Mouse (Mus musculus) neural tube, embryonic 13.5 days (tissue): ENCODE measurements around the gene Arel1. TPM values are rescaled to one million over a fixed set of nuclear protein-coding genes. Genes with fewer than 3 reads are reported as not detected.

Experiments
- ATAC-seq: fragments of 200-750 bp; cut with Nextera tagmentation; 2 replicates; pipeline ENCODE4 v1.8.0; 2017; ENCODE audit warnings: low read depth, mild to moderate bottlenecking, moderate TSS enrichment, moderate library complexity
- H3K27ac ChIP-seq: fragments of 300-500 bp; sonication (generic); replicated peaks from 2 replicates; pipeline ENCODE4 v1.5.1; 2015; ENCODE audit warnings: moderate library complexity, mild to moderate bottlenecking, inconsistent platforms
- H3K27me3 ChIP-seq: fragments of 300-500 bp; sonication (generic); 2 replicates; pipeline ENCODE4 v1.6.1; 2015; ENCODE audit warnings: mild to moderate bottlenecking, inconsistent platforms
- H3K36me3 ChIP-seq: fragments of 300-500 bp; sonication (generic); 2 replicates; pipeline ENCODE4 v1.6.1; 2015; ENCODE audit warnings: mild to moderate bottlenecking, inconsistent platforms
- H3K4me1 ChIP-seq: fragments of 300-500 bp; sonication (generic); replicated peaks from 2 replicates; pipeline ENCODE4 v1.6.1; 2015; ENCODE audit warnings: inconsistent platforms
- H3K4me2 ChIP-seq: fragments of 300-500 bp; sonication (generic); 2 replicates; pipeline ENCODE4 v1.6.1; 2015; ENCODE audit warnings: inconsistent platforms, mild to moderate bottlenecking, moderate library complexity
- H3K4me3 ChIP-seq: fragments of 300-500 bp; sonication (generic); 2 replicates; pipeline ENCODE4 v1.5.1; 2015; ENCODE audit warnings: mild to moderate bottlenecking, inconsistent platforms
- H3K9ac ChIP-seq: fragments of 300-500 bp; sonication (generic); 2 replicates; pipeline ENCODE4 v1.6.1; 2015; ENCODE audit warnings: moderate library complexity, mild to moderate bottlenecking, inconsistent platforms
- H3K9me3 ChIP-seq: fragments of 300-500 bp; sonication (generic); 2 replicates; pipeline ENCODE4 v1.6.1; 2016; ENCODE audit warnings: inconsistent platforms
- WGBS: fragments of 180-500 bp; shearing (Covaris S2); methylation state at CpG from one replicate; pipeline ENCODE4 v1.1.7; 2015; 5-methylcytosine and 5-hydroxymethylcytosine counted together
- polyA plus RNA-seq: library from polyadenylated mRNA; unstranded; fragments of >200 nt; fragmentation: Nextera tagmentation; extraction: Ambion mirVana; gene quantifications from 2 replicates; pipeline ENCODE4 v1.2.1, GENCODE M21; 2015

Arel1 gene
- polyA plus RNA-seq, 1 experiment from 2014 or later, result 26.2 TPM

DNA sequence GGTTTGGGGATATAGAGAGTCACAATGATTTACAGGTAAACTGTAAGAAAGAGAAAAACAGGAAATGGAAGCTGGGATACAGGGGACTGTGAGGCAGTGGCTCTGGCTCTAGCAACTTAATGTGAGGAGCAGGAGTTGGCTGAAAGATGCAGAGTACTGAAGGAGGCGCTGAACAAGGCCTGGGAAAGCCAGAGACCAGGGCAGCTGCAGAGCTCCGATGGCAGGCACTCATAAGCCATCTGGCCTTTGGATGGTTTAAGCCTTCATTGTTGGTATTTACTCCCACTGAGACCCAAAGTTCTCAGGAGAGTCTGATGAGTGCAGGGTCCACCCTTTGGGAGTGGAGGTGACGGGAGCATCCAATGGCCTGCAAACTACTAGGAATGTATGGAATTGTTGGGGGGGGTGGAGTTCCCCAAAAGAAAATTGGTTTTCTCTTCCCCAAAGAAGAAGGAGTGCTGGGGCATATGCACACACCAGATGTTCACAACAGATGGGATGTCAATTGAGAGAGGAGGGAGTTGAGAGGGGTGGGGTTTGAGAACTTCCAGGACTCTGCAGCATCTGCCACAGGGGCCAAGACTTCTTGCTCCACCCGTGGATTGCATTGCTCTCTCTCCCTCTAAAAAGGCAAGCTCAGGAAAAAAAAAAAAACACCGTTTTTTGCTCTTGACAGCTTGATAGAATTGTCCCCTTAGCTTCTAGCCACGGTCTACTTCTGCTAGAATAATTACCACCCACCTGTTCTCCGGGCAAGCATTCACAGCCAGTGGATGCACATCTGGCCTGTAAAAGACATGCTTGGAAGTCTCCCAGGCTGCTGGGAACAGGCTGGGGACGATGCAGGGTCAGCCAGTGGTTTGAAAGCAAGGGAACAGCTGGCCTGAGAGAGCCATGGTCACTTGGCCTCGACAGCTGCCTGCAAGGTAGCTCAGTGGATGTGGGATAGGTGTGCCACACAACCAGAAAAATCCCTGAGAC lies 76.8 kb downstream of the Arel1 start:
- Histone ChIP-seq H3K9me3 (no peaks in the 10 kb centered on the region), H3K27ac (no peak overlapping the region), H3K4me1 (no peaks in the 10 kb centered on the region), H3K36me3 (no peaks in the 10 kb centered on the region), H3K4me2 (no peak overlapping the region), H3K27me3 (no peaks in the 10 kb centered on the region), H3K4me3 (no peak overlapping the region), H3K9ac (no peak overlapping the region)
- ATAC-seq, result no peak
- 52% methylated on average over 9 of the region's 9 CpGs for WGBS

DNA sequence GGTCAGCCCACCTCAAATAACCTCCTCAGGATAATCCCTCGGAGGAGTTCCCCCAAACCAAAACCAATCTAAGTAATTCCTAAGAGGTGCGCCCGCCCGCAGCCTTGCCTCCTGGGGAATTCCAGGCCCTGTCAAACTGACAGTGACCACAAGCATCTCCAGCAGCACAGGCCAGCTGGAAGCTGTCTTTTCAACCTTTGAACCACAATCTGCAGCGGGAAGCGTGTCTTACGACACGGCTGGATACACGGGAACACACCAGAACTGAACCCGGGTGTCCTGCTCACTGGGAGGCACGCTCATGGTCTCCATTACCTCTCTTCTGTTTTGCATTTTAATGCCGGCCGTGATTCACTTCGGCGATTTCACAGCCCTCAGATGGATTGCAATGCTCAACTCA lies 80.4 kb downstream of the Arel1 start:
- Histone ChIP-seq H3K27me3 (no peaks in the 10 kb centered on the region), H3K4me1 (no peaks in the 10 kb centered on the region), H3K36me3 (no peaks in the 10 kb centered on the region), H3K4me3 (no peak overlapping the region), H3K27ac (no peak overlapping the region), H3K9ac (no peak overlapping the region), H3K9me3 (no peaks in the 10 kb centered on the region), H3K4me2 (no peak overlapping the region)
- 70% methylated on average over 15 of the region's 15 CpGs for WGBS
- no peak for ATAC-seq

DNA sequence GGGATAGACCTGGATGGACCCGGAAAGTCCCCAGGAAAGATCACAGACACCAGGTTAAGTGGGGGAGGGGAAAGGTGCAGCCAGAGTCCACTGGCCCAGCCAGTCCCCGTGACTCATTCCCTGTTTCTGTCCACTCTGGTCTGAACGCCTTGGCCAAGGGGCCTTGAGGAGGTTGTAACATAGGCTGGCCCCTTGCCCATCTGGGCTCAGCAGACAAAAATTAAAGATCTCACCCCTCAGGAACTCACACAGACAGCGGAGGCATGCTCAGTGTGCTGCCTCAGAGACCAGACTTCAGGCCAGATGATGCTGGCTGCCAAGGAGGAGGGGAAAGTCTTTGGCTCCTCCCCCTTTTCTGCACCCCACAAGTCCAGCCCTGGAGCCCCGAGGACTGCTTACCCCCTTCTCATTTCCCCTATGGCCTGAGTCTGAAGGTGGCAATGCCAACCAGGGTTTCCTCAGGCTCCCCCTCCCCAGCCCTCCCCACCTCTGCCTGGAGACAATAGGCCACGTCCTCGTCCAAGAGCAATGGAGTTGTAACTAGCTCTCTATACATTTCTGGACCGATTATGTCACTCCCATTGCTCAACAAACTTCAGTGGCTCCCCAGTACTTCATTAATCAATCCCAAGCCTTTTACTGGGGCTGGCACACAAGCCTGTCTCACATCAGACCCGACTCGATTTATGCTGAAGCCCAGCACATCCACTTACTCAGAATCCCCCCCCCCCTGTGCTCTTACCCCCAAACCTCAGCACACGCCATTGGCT lies 85.4 kb downstream of the Arel1 start:
- H3K4me2 ChIP-seq, result no peak overlapping the region
- no peaks in the 10 kb centered on the region for H3K36me3 ChIP-seq
- no peak overlapping the region for H3K9ac ChIP-seq
- no peak for ATAC-seq
- WGBS, result 76% methylated on average over 11 of the region's 11 CpGs
- no peak overlapping the region for H3K4me3 ChIP-seq
- H3K4me1 ChIP-seq, result no peaks in the 10 kb centered on the region
- no peak overlapping the region for H3K27ac ChIP-seq
- H3K27me3 ChIP-seq, result peaks cover 14% of the 10 kb centered on the region
- H3K9me3 ChIP-seq, result no peaks in the 10 kb centered on the region

DNA sequence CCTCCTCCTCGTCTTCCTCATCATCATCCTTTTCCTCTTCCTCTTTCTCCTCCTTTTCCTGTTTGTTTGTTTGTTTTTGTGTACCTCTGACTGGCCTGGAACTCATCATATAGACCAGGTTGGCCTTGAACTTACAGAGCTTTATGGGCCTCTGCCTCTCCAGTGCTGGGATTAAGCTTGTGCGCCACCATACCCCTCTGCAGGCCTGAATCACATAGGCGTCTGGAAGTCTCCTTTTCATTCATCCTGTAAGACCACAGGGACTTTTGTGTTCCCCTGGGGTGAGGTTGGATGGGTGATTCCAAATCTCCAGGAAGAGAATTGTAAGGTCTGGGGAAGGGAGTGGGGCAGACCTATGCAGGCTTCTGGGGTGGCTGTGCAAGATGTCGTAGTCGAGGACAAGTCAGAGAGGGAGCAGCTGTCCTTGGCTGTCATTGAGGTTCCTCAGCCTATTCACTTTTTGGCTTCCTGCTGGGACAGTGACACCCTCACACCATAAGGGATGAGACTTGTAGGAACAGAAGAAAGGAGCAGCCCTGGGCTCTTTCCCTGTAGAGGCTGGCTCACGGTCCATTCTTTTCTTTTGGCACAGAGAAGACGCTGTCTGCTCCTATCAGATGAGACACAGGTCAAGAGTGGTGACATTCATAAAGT lies 86.2 kb downstream of the Arel1 start:
- no peaks in the 10 kb centered on the region for H3K4me1 ChIP-seq

DNA sequence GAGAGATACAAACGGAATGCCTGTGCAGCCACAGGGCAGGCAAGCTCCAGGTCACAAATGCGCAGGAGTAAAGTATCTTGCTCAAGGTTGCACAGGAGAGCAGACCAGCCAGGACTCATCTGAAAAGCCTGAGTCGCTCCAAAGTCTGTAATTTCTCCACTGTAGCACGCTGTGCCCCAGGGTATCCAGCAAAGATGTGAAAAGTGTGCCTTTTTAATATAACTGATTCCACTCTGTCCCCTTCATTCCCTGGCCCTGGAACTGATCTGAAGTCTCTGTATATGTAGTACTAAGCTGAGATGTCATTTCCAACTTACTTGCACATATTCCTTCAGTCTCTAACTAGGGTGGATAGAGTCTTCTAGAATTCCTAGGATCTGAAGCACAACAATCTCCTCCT lies 87.9 kb downstream of the Arel1 start:
- Histone ChIP-seq H3K4me1 (no peaks in the 10 kb centered on the region), H3K4me2 (no peak overlapping the region), H3K36me3 (no peaks in the 10 kb centered on the region), H3K27me3 (peaks cover 30% of the 10 kb centered on the region), H3K27ac (no peak overlapping the region), H3K9me3 (no peaks in the 10 kb centered on the region), H3K9ac (no peak overlapping the region), H3K4me3 (no peak overlapping the region)
- no peak for ATAC-seq
- WGBS, result 86% methylated on average over 4 of the region's 4 CpGs

More for the DNA sequence above, 86.2 kb downstream of the Arel1 start:
- ATAC-seq, result no peak
- H3K4me2 ChIP-seq, result no peak overlapping the region
- no peak overlapping the region for H3K4me3 ChIP-seq
- H3K27me3 ChIP-seq, result peaks cover 17% of the 10 kb centered on the region
- no peaks in the 10 kb centered on the region for H3K9me3 ChIP-seq
- no peak overlapping the region for H3K27ac ChIP-seq
- 85% methylated on average over 7 of the region's 7 CpGs for WGBS
- H3K36me3 ChIP-seq, result no peaks in the 10 kb centered on the region
- no peak overlapping the region for H3K9ac ChIP-seq

DNA sequence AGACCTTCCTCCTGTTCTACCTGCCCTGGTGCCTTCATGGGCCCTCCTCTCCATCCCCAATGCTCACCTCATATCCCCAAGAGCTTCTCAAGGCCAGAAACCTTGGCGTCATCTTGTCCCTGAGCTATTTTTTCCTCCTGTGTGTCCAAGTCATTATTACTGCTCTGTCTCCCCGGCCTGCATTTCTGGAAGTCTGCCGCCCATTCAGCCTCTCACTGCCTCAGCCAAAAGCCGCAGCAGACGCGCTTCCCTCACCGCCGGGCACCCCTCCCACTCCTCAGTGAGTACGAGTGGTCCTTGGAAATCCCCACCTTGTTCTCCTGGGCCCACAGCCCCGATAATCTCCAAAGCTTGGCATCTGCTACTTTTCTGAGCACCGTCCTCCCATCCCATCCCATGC lies 90.6 kb downstream of the Arel1 start:
- H3K36me3 ChIP-seq, result no peaks in the 10 kb centered on the region
- H3K9ac ChIP-seq, result no peak overlapping the region
- 67% methylated on average over 11 of the region's 11 CpGs for whole genome bisulfite sequencing
- no peaks in the 10 kb centered on the region for H3K9me3 ChIP-seq
- H3K4me2 ChIP-seq, result no peak overlapping the region
- no peak for ATAC-seq
- H3K27ac ChIP-seq, result no peak overlapping the region
- peaks cover 15% of the 10 kb centered on the region for H3K4me1 ChIP-seq
- H3K27me3 ChIP-seq, result peaks cover 57% of the 10 kb centered on the region
- no peak overlapping the region for H3K4me3 ChIP-seq

DNA sequence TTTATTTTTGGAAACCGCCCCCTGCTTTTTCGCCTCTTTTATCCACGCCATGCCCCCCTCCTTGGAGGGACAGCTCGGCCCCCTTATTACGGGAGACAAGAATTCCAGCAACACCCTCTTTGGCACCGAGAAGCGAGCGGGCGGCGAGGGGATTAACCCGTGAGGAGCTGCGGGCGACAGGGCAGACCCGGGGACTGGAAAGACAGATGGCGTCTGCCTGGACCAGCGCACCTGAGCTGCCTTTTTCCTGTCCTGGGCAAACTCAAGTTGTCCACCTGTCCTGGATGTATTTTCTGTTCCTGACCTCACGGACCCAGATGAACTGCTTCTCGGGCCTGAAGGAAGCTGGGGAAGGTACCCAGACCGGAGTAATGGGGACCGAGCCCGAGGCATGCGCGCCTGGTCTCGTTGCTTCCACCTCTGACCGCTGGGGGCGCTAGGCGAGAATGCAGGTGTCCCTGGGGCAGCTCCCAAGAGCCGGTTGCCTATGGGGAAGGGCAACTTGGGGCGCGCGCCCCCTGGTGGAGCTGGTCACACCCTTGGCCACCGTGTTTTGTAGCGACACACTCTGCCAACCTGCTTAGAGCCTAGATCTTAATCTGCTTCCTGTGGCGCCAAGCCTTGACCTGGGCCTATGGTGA lies 94.1 kb downstream of the Arel1 start, which contains the start of gene Ltbp2:
Gene Ltbp2, minus strand, starts transcription at position 52 of the 641 bp plus-strand sequence.
- peak within 1 kb of the TSS; percentile 48 for H3K4me2 ChIP-seq
- H3K4me3 ChIP-seq, result peak within 1 kb of the TSS; percentile 30
- peak within 1 kb of the TSS; percentile 17; the same call in 1 of the 2 replicates for H3K9ac ChIP-seq
- peaks cover 15% of the 10 kb centered on the region for H3K4me1 ChIP-seq
- no peaks in the 10 kb centered on the region for H3K36me3 ChIP-seq
- WGBS, result 3% methylated on average over 34 of the region's 34 CpGs
- H3K27ac ChIP-seq, result no peak within 1 kb of the TSS
- no peaks in the 10 kb centered on the region for H3K9me3 ChIP-seq
- peaks cover 64% of the 10 kb centered on the region for H3K27me3 ChIP-seq
- no peak for ATAC-seq

DNA sequence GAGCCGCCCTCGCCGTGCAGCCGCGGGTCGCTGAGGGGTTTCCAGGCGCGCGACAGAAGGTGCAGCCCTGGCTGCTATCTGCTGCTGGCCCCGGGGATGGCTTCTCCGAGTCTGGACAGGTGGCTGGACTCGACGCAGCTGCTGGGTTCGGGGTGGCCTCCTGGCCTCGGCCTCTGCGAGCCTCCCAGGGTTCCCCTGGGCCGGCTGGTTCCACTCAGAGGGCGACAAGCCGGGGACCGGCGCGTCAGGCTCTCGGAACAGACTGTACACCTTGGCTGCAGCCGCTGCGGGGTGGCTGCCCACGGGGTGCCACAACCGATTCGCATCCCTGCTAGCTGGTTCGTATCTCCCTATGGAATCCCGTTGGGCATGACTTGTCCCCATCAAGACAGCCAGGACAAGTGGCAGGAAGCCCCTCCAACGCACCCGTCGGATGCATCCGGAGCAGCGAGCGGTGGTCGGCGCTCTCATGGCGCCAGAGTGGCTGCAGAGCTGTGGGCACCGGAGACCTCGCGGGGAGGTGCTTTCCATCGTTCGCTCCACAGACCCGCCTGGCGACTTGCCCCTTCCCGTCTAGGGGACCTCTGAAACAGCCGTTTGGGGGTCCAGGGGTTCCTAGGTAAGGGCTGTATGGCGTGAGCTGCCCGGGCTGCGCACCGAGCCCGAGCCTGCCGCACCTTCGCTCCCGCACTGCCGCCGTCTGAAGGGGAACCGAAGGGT lies 94.8 kb downstream of the Arel1 start:
- Histone ChIP-seq H3K9me3 (no peaks in the 10 kb centered on the region), H3K4me2 (peak overlapping the region; percentile 48), H3K27me3 (peaks cover 67% of the 10 kb centered on the region), H3K27ac (no peak overlapping the region), H3K4me3 (peak overlapping the region; percentile 30), H3K4me1 (peaks cover 15% of the 10 kb centered on the region), H3K36me3 (no peaks in the 10 kb centered on the region), H3K9ac (0 out of 2 replicates have a peak overlapping the region, but pooled peaks have one; percentile 17)
- ATAC-seq, result no peak
- 2% methylated on average over 59 of the region's 59 CpGs for WGBS

DNA sequence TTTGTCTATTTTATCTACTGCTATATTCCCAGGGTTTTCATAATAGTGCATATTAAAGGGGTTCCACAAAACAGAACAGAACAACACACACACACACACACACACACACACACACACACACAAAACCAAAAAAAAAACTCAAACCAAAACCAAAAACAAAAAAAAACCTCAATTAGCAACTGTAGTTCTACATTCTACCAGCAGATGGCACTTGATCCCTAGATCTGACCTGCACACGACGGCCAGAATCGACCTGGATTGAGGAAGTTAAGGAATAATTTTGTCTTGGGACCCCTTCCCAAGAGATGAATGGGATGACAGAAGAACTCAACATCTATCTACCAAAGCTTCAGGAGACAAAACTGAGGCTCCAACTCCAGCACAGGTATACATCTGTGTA lies 97.3 kb downstream of the Arel1 start:
- WGBS, result 1% methylated on average over 3 of the region's 3 CpGs
- H3K27ac ChIP-seq, result no peak overlapping the region
- no peaks in the 10 kb centered on the region for H3K36me3 ChIP-seq
- no peak overlapping the region for H3K4me2 ChIP-seq
- no peak overlapping the region for H3K9ac ChIP-seq
- H3K4me3 ChIP-seq, result no peak overlapping the region
- no peaks in the 10 kb centered on the region for H3K9me3 ChIP-seq
- peaks cover 15% of the 10 kb centered on the region for H3K4me1 ChIP-seq
- H3K27me3 ChIP-seq, result peaks cover 57% of the 10 kb centered on the region
- ATAC-seq, result no peak

DNA sequence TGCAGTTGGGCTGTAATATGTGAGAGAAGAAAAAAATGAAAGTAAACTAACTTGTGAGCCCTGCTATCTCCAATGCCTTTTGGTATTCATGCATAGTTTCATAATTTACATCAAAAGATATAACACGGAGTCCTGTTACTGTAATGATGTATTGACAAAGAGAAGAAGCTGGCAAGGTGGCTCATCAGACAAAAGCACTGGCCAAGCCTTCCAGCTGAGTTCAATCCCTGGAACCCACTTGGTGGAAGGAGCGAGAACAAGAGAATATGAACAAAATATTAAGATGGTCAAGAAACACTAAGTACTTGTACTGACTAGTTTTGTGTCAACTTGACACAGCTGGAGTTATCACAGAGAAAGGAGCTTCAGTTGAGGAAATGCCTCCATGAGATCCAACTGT lies 98.4 kb downstream of the Arel1 start:
- peaks cover 46% of the 10 kb centered on the region for H3K27me3 ChIP-seq
- no peak overlapping the region for H3K4me3 ChIP-seq
- H3K36me3 ChIP-seq, result no peaks in the 10 kb centered on the region
- no peaks in the 10 kb centered on the region for H3K9me3 ChIP-seq
- WGBS, result 73% methylated on average over 2 of the region's 2 CpGs
- no peak overlapping the region for H3K9ac ChIP-seq
- no peak overlapping the region for H3K27ac ChIP-seq
- H3K4me1 ChIP-seq, result peaks cover 15% of the 10 kb centered on the region
- no peak overlapping the region for H3K4me2 ChIP-seq
- no peak for ATAC-seq
